Mouse (Mus musculus): ENCODE results near the gene Ccl9. TPM values are rescaled to one million over a fixed set of nuclear protein-coding genes. Genes with fewer than 3 reads are reported as not detected.

Ccl9 gene
- polyA plus RNA-seq, 1 experiment: 650 TPM

- TF ChIP-seq POLR2A (IDR thresholded peaks at IDR 0.05; ENCODE audit: borderline replicate concordance, low read depth, low read length) (no peak), CTCF (IDR thresholded peaks at IDR 0.05; ENCODE audit: low read depth, low read length) (no peak)
- Histone ChIP-seq H3K27ac (ENCODE audit: insufficient read depth, low read depth, low read length) (peak overlapping the region; percentile 30; the same call in 1 of the 2 replicates), H3K4me1 (ENCODE audit: control insufficient read depth, insufficient read depth, low read length) (peaks cover 39% of the 10 kb centered on the region), H3K4me3 (ENCODE audit: insufficient read depth, low read length) (no peak overlapping the region)
Measured at GRCm38 (mm10) chr11:83600576-83600975, 22.1 kb upstream of the Ccl9 start.

DNA sequence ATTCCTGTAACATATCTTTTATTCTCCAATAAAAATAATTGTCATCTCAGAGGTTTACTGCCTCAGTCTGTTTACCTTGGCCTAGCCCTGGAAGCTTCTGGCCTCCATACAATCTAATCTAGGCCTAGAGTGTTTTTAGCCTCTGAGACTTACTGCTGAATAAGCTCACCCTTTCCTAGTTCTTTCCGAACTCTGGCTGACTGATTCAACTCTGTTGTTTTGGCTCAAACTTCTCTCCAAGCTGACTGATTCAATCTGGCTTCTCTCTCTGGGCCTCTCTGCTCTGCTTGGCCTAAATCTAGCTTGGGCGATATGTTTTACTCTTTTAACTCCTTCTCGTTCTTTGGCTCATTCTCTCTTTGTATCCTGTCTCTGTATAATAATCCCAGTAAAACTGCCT, 20.6 kb upstream of the Ccl9 start:
- no peak for TF ChIP-seq POLR2A (IDR thresholded peaks at IDR 0.05; ENCODE audit: borderline replicate concordance, low read depth, low read length)
- TF ChIP-seq CTCF (IDR thresholded peaks at IDR 0.05; ENCODE audit: low read depth, low read length): no peak
- Histone ChIP-seq H3K4me1 (ENCODE audit: control insufficient read depth, insufficient read depth, low read length) (peaks cover 37% of the 10 kb centered on the region), H3K4me3 (ENCODE audit: insufficient read depth, low read length) (no peak overlapping the region), H3K27ac (ENCODE audit: insufficient read depth, low read depth, low read length) (no peak overlapping the region)

DNA sequence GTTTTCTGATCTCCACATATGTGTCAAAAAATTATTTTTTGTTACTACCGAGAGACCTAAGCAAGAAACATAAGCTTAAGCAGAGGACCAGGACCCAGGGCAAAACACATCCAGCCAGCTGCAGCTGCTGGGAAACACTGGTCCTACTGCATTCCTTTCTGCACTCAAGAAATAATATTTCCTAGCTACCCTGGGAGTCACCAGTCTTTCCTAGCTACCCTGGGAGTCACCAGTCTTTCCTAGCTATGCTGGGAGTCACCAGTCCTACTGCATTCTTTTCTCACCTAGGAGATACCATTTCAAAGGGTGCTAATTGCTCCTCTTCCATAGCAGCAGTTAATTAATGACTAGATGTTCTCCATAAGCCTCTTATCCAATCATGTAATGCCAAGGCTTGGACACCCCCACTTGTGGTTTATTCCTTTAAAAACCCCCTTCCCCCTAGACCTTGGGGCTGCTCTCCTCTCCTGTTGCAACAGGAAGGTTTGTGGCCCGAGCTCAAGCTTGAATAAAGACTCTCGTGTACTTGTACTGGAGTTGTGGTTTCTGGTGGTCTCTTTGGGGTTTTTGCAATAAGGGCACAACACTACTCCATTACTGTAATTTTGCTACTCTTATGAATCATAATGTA, 19.9 kb upstream of the Ccl9 start:
- Histone ChIP-seq H3K4me3 (ENCODE audit: insufficient read depth, low read length) (no peak overlapping the region), H3K4me1 (ENCODE audit: control insufficient read depth, insufficient read depth, low read length) (peaks cover 43% of the 10 kb centered on the region), H3K27ac (ENCODE audit: insufficient read depth, low read depth, low read length) (no peak overlapping the region)
- no peak for TF ChIP-seq CTCF (IDR thresholded peaks at IDR 0.05; ENCODE audit: low read depth, low read length)
- no peak for TF ChIP-seq POLR2A (IDR thresholded peaks at IDR 0.05; ENCODE audit: borderline replicate concordance, low read depth, low read length)

DNA sequence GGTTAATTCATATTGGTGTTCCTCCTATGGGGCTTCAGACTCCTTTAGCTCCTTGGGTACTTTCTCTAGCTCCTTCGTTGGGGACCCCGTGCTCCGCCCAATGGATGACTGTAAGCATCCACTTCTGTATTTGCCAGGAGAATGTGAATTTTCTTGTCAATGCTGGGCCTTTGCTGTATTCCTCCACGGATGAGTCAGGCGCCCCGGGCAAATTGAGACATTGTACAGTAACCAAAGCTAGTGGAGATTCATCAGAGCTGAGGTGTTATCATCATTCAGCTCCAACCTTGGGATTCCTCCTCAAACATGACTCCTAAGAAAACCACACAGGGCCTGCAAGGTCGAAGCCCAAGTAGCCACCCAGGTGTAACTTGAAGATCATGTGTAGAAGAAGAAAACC, 19.4 kb upstream of the Ccl9 start:
- TF ChIP-seq CTCF (IDR thresholded peaks at IDR 0.05; ENCODE audit: low read depth, low read length) (no peak), POLR2A (IDR thresholded peaks at IDR 0.05; ENCODE audit: borderline replicate concordance, low read depth, low read length) (no peak)
- H3K4me3 ChIP-seq (ENCODE audit: insufficient read depth, low read length): no peak overlapping the region
- no peak overlapping the region for H3K27ac ChIP-seq (ENCODE audit: insufficient read depth, low read depth, low read length)
- peaks cover 46% of the 10 kb centered on the region for H3K4me1 ChIP-seq (ENCODE audit: control insufficient read depth, insufficient read depth, low read length)

- no peak for TF ChIP-seq CTCF (IDR thresholded peaks at IDR 0.05; ENCODE audit: low read depth, low read length)
- TF ChIP-seq POLR2A (IDR thresholded peaks at IDR 0.05; ENCODE audit: borderline replicate concordance, low read depth, low read length): no peak
- peaks cover 41% of the 10 kb centered on the region for H3K4me1 ChIP-seq (ENCODE audit: control insufficient read depth, insufficient read depth, low read length)
- no peak overlapping the region for H3K4me3 ChIP-seq (ENCODE audit: insufficient read depth, low read length)
- H3K27ac ChIP-seq (ENCODE audit: insufficient read depth, low read depth, low read length): peak overlapping the region; percentile 50
Measured at GRCm38 (mm10) chr11:83595669-83596455, 17.4 kb upstream of the Ccl9 start.

GRCm38 (mm10) chr11:83593453-83593852, 15.0 kb upstream of the Ccl9 start:
- Histone ChIP-seq H3K27ac (ENCODE audit: insufficient read depth, low read depth, low read length) (peak overlapping the region; percentile 31; the same call in 1 of the 2 replicates), H3K4me3 (ENCODE audit: insufficient read depth, low read length) (no peak overlapping the region), H3K4me1 (ENCODE audit: control insufficient read depth, insufficient read depth, low read length) (peaks cover 39% of the 10 kb centered on the region)
- TF ChIP-seq CTCF (IDR thresholded peaks at IDR 0.05; ENCODE audit: low read depth, low read length) (no peak), POLR2A (IDR thresholded peaks at IDR 0.05; ENCODE audit: borderline replicate concordance, low read depth, low read length) (no peak)

DNA sequence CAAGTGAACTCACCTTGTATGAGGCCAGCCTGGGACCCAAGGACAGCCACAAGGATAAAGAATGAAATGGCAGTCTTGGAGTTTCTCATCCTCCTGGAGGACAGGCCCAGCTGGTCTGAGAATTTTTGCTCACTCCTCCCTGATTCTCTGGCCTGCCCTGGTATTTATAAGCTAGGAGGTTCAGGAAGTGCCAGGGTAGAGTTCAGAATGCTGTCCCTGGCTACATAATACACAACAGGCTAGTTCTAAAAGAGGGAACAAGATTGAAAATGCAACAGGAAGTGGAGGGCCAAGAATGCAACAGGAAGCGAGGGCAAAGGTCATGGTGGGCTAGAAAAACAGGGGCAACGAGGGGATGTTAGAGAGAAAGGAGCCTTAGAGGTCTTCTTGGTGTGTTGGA, 14.4 kb upstream of the Ccl9 start, which contains the start of gene Ccl6:
Gene Ccl6 (minus strand): TSS at position 235 of the 400 bp plus-strand sequence.
- H3K27ac ChIP-seq (ENCODE audit: insufficient read depth, low read depth, low read length): peak within 1 kb of the TSS; percentile 80

DNA sequence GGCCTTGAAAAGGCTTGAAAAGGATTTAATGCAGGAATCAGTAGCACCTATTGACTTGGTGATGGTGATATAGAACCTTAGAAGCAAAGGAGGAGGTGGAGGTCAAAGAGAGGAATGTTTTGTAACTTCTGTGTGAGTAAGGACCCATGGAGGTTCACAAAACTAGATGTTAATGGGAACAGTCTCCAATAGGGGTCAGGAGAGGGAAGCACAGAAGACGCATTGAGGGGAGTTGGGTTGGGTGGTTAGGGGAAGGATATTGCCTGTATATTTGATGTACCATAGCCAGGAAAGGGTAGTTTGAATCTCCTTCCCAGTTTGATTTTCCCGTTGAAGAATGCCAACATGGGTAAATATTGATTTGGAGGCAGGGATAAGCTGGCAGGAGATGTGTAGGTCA, 5.8 kb upstream of the Ccl9 start:
- TF ChIP-seq CTCF (IDR thresholded peaks at IDR 0.05; ENCODE audit: low read depth, low read length): no peak
- TF ChIP-seq POLR2A (IDR thresholded peaks at IDR 0.05; ENCODE audit: borderline replicate concordance, low read depth, low read length): no peak
- Histone ChIP-seq H3K27ac (ENCODE audit: insufficient read depth, low read depth, low read length) (no peak overlapping the region), H3K4me3 (ENCODE audit: insufficient read depth, low read length) (no peak overlapping the region), H3K4me1 (ENCODE audit: control insufficient read depth, insufficient read depth, low read length) (peaks cover 33% of the 10 kb centered on the region)

More for the DNA sequence above, 14.4 kb upstream of the Ccl9 start, which contains the start of gene Ccl6:
- Histone ChIP-seq H3K4me1 (ENCODE audit: control insufficient read depth, insufficient read depth, low read length) (peaks cover 39% of the 10 kb centered on the region), H3K4me3 (ENCODE audit: insufficient read depth, low read length) (no peak within 1 kb of the TSS)
- no peak for TF ChIP-seq CTCF (IDR thresholded peaks at IDR 0.05; ENCODE audit: low read depth, low read length)
- TF ChIP-seq POLR2A (IDR thresholded peaks at IDR 0.05; ENCODE audit: borderline replicate concordance, low read depth, low read length): no peak

- TF ChIP-seq POLR2A (IDR thresholded peaks at IDR 0.05; ENCODE audit: borderline replicate concordance, low read depth, low read length) (no peak), CTCF (IDR thresholded peaks at IDR 0.05; ENCODE audit: low read depth, low read length) (no peak)
- H3K27ac ChIP-seq (ENCODE audit: insufficient read depth, low read depth, low read length): no peak overlapping the region
- H3K4me1 ChIP-seq (ENCODE audit: control insufficient read depth, insufficient read depth, low read length): peaks cover 40% of the 10 kb centered on the region
- H3K4me3 ChIP-seq (ENCODE audit: insufficient read depth, low read length): no peak overlapping the region
Measured at GRCm38 (mm10) chr11:83583450-83583754, 5.0 kb upstream of the Ccl9 start.

Measured in bone marrow macrophage, adult 2 months (primary cell).